Mouse (Mus musculus) liver, adult (tissue): ENCODE measurements around the gene Zfp617.
A peak's percentile ranks its signal among the peaks of the same experiment; 100 is the strongest.

ENCODE experiments used
- GATA4 ChIP-seq: IDR thresholded peaks from 2 replicates; pipeline ENCODE4 v1.6.1; 2014; ENCODE audit warnings: mild to moderate bottlenecking, low read length; ENCODE audit not compliant: insufficient replicate concordance

Gene Zfp617

GRCm38 (mm10) chr8:71908309-71909261 lies at the start of gene Zfp617, which contains the start of gene Zfp882:
Gene Zfp617 (plus strand): TSS chr8:71908635.
Gene Zfp882 (plus strand): TSS chr8:71908608.
- peak; percentile 44; the same call in 1 of the 2 replicates for TF ChIP-seq GATA4

- no peak for TF ChIP-seq GATA4
These were observed 26.7 kb upstream of the Zfp617 start, which contains the start of gene Zfp709 for GRCm38 (mm10) chr8:71881618-71882274. Gene Zfp709 (plus strand): TSS chr8:71882019.

DNA sequence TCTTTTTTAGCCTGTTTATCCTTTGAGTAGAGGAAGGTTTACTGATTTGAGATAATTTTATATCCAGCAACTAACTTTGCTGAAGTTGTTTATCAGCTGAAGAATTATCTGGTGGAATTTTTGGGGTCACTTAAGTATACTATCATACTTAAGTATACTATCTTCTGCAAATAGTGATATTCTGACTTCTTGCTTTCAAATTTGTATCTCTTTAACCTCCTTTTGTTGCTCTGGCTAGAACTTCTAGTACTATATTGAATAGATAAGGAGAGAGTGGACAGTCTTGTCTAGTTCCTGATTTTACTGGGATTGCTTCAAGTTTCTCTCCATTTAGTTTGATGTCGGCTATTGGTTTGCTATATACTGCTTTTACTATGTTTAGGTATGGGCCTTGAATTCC lies 1.6 kb upstream of the Zfp617 start:
- TF ChIP-seq GATA4: no peak

DNA sequence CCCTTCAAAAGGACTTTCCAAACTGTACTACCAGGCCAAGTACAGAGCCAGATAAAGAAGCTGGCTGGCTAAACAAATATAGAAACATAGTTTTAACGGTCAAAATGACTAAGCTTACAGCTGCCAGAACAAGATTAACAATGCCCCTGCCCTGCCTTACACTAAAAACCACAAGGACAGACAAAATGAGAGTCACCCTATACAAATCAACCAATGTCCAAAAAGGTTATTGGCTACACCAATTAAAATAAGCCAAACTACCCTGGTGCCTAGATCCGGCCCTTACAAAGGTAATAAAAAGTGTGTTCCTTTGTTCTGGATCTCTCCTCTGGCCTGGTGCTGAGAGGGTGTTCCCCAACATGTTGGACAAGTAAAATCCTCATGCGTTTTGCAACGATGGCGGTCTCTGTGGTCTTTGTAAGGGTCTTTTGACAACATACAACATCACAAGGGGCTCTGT lies 607 bp upstream of the Zfp617 start:
- TF ChIP-seq GATA4: no peak

DNA sequence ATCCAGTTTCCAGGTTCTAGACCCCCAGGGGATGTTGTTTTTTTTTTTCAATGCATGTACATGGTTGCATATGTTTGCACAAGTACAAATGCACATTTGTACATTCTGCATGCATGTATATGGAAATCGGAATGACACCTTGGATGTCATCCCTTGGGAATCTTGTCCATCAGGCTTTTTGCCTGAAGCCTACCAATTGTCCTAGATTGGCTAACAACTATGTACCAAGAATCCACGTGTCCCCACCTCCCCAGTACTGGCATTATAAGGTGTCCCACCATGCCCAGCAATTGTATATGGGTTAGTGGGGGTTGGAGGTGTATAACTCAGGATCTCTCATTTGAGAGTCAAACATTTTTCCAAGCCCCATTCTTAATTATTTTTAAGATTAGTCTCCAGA lies 3.9 kb downstream of the Zfp617 start:
- no peak for TF ChIP-seq GATA4

- no peak for TF ChIP-seq GATA4
These were observed 14.3 kb downstream of the Zfp617 start for GRCm38 (mm10) chr8:71922567-71923401.

DNA sequence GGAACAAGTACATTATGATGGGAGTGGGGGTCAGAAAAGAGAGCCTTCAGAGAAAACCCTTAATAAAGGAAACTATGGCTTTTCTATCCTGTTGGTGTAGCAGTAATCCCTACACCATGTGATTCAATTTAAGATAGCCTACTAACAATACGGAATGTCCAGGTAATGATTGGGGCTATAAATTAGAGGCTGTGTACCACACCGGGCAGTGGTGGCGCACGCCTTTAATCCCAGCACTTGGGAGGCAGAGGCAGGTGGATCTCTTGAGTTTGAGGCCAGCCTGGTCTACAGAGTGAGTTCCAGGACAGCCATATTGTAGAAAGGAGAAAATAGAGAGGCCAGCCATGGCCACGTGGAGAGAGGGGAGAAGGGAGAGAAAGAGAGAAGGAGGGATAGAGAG lies 17.4 kb downstream of the Zfp617 start:
- no peak for TF ChIP-seq GATA4

DNA sequence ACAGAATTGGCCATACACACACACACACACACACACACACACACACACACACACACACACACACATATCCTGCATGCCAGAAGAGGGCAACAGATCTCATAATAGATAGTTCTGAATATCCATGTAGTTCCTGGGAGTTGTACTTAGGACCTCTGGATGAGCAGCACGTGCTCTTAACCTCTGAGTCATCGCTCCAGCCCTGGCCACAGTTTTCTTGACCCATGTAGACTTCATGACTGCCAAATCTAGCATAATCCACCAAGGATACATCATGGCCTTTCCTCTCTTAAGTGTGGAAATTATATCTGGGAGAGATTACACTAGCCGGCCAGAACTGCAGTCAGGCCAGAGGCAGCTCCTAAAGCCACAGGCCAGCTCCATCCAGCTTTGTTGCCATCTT lies 18.1 kb downstream of the Zfp617 start:
- TF ChIP-seq GATA4: no peak

GRCm38 (mm10) chr8:71927779-71928178 lies 19.3 kb downstream of the Zfp617 start:
- TF ChIP-seq GATA4: no peak

DNA sequence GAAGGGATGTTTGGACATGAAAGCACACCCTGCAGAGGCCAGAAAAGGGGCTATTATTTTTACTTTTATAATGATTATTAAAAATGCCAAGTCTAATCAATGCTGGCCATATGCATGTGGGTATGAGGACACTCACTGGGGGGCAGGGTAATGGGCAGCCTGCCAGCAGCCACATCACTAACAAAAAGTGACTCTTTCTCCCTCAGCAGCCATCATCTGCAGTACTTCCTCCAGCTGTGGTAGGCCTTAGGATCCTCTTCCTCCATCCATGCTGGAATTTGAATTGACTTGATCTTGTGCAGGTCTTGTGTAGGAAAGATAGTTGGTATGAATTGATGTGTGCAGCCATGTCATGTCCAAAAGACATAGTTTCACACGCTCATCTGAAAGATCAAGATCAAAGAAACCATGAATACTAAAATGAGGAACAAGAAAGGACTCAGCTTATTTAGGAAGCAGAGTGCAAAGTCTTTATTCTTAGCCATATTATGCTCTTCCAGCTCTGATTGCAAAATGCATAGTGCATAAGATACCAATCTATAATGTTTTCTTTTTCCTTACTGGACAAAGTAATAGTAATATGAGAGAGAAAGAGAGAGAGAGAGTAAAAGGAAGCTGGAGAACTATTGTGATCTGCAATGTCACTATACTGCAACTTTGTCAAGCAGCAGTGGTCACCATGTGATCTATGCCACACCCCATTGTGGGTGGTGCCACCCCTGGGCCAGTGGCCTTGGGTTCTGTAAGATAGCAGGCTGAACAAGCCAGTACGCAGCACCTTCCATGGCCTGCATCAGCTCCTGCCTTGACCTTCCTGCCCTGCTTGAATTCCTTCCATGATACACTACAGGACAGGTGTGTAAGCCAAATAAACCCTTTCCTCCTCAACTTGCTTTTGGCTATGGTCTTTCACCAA lies 32.1 kb downstream of the Zfp617 start:
- no peak for TF ChIP-seq GATA4

- TF ChIP-seq GATA4: no peak
These were observed 33.3 kb downstream of the Zfp617 start for GRCm38 (mm10) chr8:71941776-71942175.

DNA sequence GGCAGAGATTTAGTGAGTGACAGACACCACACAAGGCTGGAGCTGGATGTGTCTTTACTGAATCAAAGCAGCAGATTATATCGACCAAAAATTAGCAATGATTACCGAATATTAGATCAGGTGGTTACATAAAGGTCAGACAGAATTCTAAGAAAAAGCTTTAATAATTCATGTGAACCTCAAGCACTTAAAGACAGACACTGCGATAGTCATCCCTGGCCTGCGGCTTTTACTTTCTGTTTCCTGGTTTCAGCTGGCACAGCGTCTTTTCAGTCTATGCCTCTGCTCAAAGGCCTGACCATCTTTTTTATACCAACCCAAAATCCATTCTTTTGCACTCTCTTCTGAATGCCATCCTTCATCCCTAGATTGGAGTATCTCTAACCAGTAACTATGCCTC lies 40.2 kb downstream of the Zfp617 start:
- TF ChIP-seq GATA4: no peak

- TF ChIP-seq GATA4: no peak
These were observed 42.2 kb downstream of the Zfp617 start, which contains the start of gene Zfp961 for GRCm38 (mm10) chr8:71950482-71951221. Gene Zfp961 (plus strand): TSS chr8:71951038.
